Mouse (Mus musculus): Measurements from ENCODE around the gene Akr1cl.

Gene Akr1cl

GRCm38 (mm10) chr1:64993206-64993605 lies 39.4 kb downstream of the Akr1cl start:
- no peak for DNase-seq (ENCODE audit: low read depth, low spot score)

- DNase-seq (ENCODE audit: low read depth, low spot score), result no peak
Observed at GRCm38 (mm10) chr1:64988176-64988575, 44.4 kb downstream of the Akr1cl start.

- peak; percentile 49 for DNase-seq (ENCODE audit: low read depth, low spot score)
Observed at GRCm38 (mm10) chr1:64986120-64986519, 46.4 kb downstream of the Akr1cl start.

- no peak for DNase-seq (ENCODE audit: low read depth, low spot score)
Observed at GRCm38 (mm10) chr1:64983247-64983646, 49.3 kb downstream of the Akr1cl start.

- no peak for DNase-seq (ENCODE audit: low read depth, low spot score)
Observed at GRCm38 (mm10) chr1:64978321-64978799, 54.2 kb downstream of the Akr1cl start.

GRCm38 (mm10) chr1:64975346-64975745 lies 57.2 kb downstream of the Akr1cl start:
- DNase-seq (ENCODE audit: low read depth, low spot score), result no peak

- DNase-seq (ENCODE audit: low read depth, low spot score), result no peak
Observed at GRCm38 (mm10) chr1:64970685-64971084, 61.9 kb downstream of the Akr1cl start.

All from retina, postnatal 7 days (tissue).